Mouse (Mus musculus) midbrain, embryonic 11.5 days (tissue): ENCODE results near the gene Olfr1258. TPM values are rescaled to one million over a fixed set of nuclear protein-coding genes. Genes with fewer than 3 reads are reported as not detected.
"Not testable (repeated sequence)": the region's sequence is repeated elsewhere in the genome, so short reads cannot be mapped to it uniquely, and the experiment has no call there.

ENCODE experiments used
- ATAC-seq: fragments of 200-750 bp; cut with Nextera tagmentation; 2 replicates; pipeline ENCODE4 v1.8.0; 2017; ENCODE audit warnings: moderate TSS enrichment, moderate library complexity; ENCODE audit not compliant: low FRiP score
- DNase-seq: peaks from one replicate; pipeline ENCODE4 v3.0.0; 2015; ENCODE audit warnings: low spot score; ENCODE audit errors: missing footprints
- H3K27ac ChIP-seq: fragments of 300-500 bp; sonication (generic); 2 replicates; pipeline ENCODE4 v1.5.1; 2014; ENCODE audit warnings: low read depth, low read length
- H3K27me3 ChIP-seq: fragments of 300-500 bp; sonication (generic); 2 replicates; pipeline ENCODE4 v1.6.1; 2014; ENCODE audit warnings: mild to moderate bottlenecking, low read length, moderate library complexity, mixed read lengths; ENCODE audit not compliant: control insufficient read depth, insufficient read depth
- H3K36me3 ChIP-seq: fragments of 300-500 bp; sonication (generic); 2 replicates; pipeline ENCODE4 v1.6.1; 2014; ENCODE audit warnings: mild to moderate bottlenecking, low read length, moderate library complexity, mixed read lengths; ENCODE audit not compliant: control insufficient read depth, insufficient read depth
- H3K4me1 ChIP-seq: fragments of 300-500 bp; sonication (generic); 2 replicates; pipeline ENCODE4 v1.6.1; 2014; ENCODE audit warnings: low read length; ENCODE audit not compliant: control insufficient read depth, insufficient read depth
- H3K4me2 ChIP-seq: fragments of 300-500 bp; sonication (generic); 2 replicates; pipeline ENCODE4 v1.6.1; 2014; ENCODE audit warnings: mild to moderate bottlenecking, moderate library complexity
- H3K4me3 ChIP-seq: fragments of 300-500 bp; sonication (generic); 2 replicates; pipeline ENCODE4 v1.5.1; 2014; ENCODE audit warnings: low read depth, low read length
- H3K9ac ChIP-seq: fragments of 300-500 bp; sonication (generic); 2 replicates; pipeline ENCODE4 v1.6.1; 2014; ENCODE audit warnings: low read length
- H3K9me3 ChIP-seq: fragments of 300-500 bp; sonication (generic); 2 replicates; pipeline ENCODE4 v1.6.1; 2016; ENCODE audit warnings: low read length; ENCODE audit not compliant: control insufficient read depth
- whole genome bisulfite sequencing: fragments of 180-500 bp; shearing (Covaris S2); extraction: QIAGEN DNeasy Blood & Tissue Kit; methylation state at CpG from one replicate; pipeline ENCODE4 v1.1.7; 2014; 5-methylcytosine and 5-hydroxymethylcytosine counted together
- polyA plus RNA-seq: library from polyadenylated mRNA; unstranded; fragments of >200 nt; fragmentation: Nextera tagmentation; extraction: Ambion mirVana; gene quantifications from 2 replicates; pipeline ENCODE4 v1.2.1, GENCODE M21; 2014

Gene Olfr1258
- polyA plus RNA-seq, result not detected in 2 replicates

- Histone ChIP-seq H3K27ac (no peak within 1 kb of the TSS), H3K4me3 (no peak within 1 kb of the TSS), H3K36me3 (no peaks in the 10 kb centered on the region), H3K4me2 (no peak within 1 kb of the TSS), H3K9ac (no peak within 1 kb of the TSS), H3K27me3 (no peaks in the 10 kb centered on the region), H3K4me1 (no peaks in the 10 kb centered on the region), H3K9me3 (no peaks in the 10 kb centered on the region)
- ATAC-seq, result no peak
- DNase-seq, result no peak
These were observed at the start of gene Olfr1258 for GRCm38 (mm10) chr2:89927009-89927408. Gene Olfr1258 (plus strand): TSS chr2:89927309.

GRCm38 (mm10) chr2:89878137-89878536, 49.0 kb upstream of the Olfr1258 start, which contains the start of gene Olfr1257:
Gene Olfr1257 (plus strand): TSS chr2:89878437.
- DNase-seq, result no peak
- ATAC-seq, result no peak
- no peak within 1 kb of the TSS for H3K4me2 ChIP-seq
- no peak within 1 kb of the TSS for H3K9ac ChIP-seq
- H3K27ac ChIP-seq, result no peak within 1 kb of the TSS
- H3K4me1 ChIP-seq, result no peaks in the 10 kb centered on the region
- H3K4me3 ChIP-seq, result no peak within 1 kb of the TSS
- 89% methylated on average over 1 of the region's 1 CpGs for WGBS
- no peaks in the 10 kb centered on the region for H3K27me3 ChIP-seq
- H3K36me3 ChIP-seq, result no peaks in the 10 kb centered on the region
- no peaks in the 10 kb centered on the region for H3K9me3 ChIP-seq

GRCm38 (mm10) chr2:89912616-89913015, 14.5 kb upstream of the Olfr1258 start:
- not testable (repeated sequence) for H3K27me3 ChIP-seq, H3K4me2 ChIP-seq, DNase-seq, H3K9ac ChIP-seq, ATAC-seq, H3K9me3 ChIP-seq, H3K36me3 ChIP-seq, H3K27ac ChIP-seq, H3K4me1 ChIP-seq, H3K4me3 ChIP-seq
- WGBS, result 90% methylated on average over 9 of the region's 9 CpGs

GRCm38 (mm10) chr2:89948564-89948963, 21.5 kb downstream of the Olfr1258 start, which contains the start of gene Olfr1259:
Gene Olfr1259 (minus strand): TSS chr2:89948664.
- no peak within 1 kb of the TSS for H3K27ac ChIP-seq
- DNase-seq (no peak), ATAC-seq (no peak)
- H3K9ac ChIP-seq, result no peak within 1 kb of the TSS
- no peaks in the 10 kb centered on the region for H3K36me3 ChIP-seq
- no peak within 1 kb of the TSS for H3K4me3 ChIP-seq
- WGBS, result 88% methylated on average over 5 of the region's 5 CpGs
- no peaks in the 10 kb centered on the region for H3K27me3 ChIP-seq
- H3K9me3 ChIP-seq, result no peaks in the 10 kb centered on the region
- no peaks in the 10 kb centered on the region for H3K4me1 ChIP-seq
- no peak within 1 kb of the TSS for H3K4me2 ChIP-seq

- Histone ChIP-seq H3K27me3 (no peaks in the 10 kb centered on the region), H3K9me3 (no peaks in the 10 kb centered on the region), H3K4me1 (no peaks in the 10 kb centered on the region), H3K9ac (no peak within 1 kb of the TSS), H3K27ac (no peak within 1 kb of the TSS), H3K36me3 (no peaks in the 10 kb centered on the region), H3K4me2 (no peak within 1 kb of the TSS), H3K4me3 (no peak within 1 kb of the TSS)
- DNase-seq (no peak), ATAC-seq (no peak)
- 77% methylated on average over 2 of the region's 2 CpGs for whole genome bisulfite sequencing
These were observed 47.1 kb downstream of the Olfr1258 start, which contains the start of gene Olfr1260 for GRCm38 (mm10) chr2:89974184-89974583. Gene Olfr1260 (plus strand): TSS chr2:89974340.

- ATAC-seq (no peak), DNase-seq (no peak)
- no peaks in the 10 kb centered on the region for H3K9me3 ChIP-seq
- no peak overlapping the region for H3K9ac ChIP-seq
- H3K27me3 ChIP-seq, result no peaks in the 10 kb centered on the region
- no peaks in the 10 kb centered on the region for H3K36me3 ChIP-seq
- WGBS, result 87% methylated on average over 2 of the region's 2 CpGs
- H3K4me2 ChIP-seq, result no peak overlapping the region
- H3K4me3 ChIP-seq, result no peak overlapping the region
- H3K4me1 ChIP-seq, result no peaks in the 10 kb centered on the region
- no peak overlapping the region for H3K27ac ChIP-seq
These were observed 50.6 kb downstream of the Olfr1258 start for GRCm38 (mm10) chr2:89977709-89978108.

Other genes starting within 250 kb of the Olfr1258 start
- not detected in 2 replicates for gene Olfr1252, start 202.3 kb upstream of the Olfr1258 start, polyA plus RNA-seq
- gene Olfr1253, start 170.2 kb upstream of the Olfr1258 start, polyA plus RNA-seq, result not detected in 2 replicates
- not detected in 2 replicates for gene Olfr1254, start 133.7 kb upstream of the Olfr1258 start, polyA plus RNA-seq
- not detected in 2 replicates for gene Olfr1255, start 115.3 kb upstream of the Olfr1258 start, polyA plus RNA-seq
- gene Olfr1256, start 85.8 kb upstream of the Olfr1258 start, polyA plus RNA-seq, result not detected in 2 replicates
- gene Olfr48, start 79.1 kb upstream of the Olfr1258 start, polyA plus RNA-seq, result not detected in 2 replicates
- not detected in 2 replicates for gene Olfr1257, start 48.9 kb upstream of the Olfr1258 start, polyA plus RNA-seq
- not detected in 2 replicates for gene Olfr1259, start 21.4 kb downstream of the Olfr1258 start, polyA plus RNA-seq
- gene Olfr1260, start 47.0 kb downstream of the Olfr1258 start, polyA plus RNA-seq, result not detected in 2 replicates
- gene Olfr1261, start 63.9 kb downstream of the Olfr1258 start, polyA plus RNA-seq, result not detected in 2 replicates
- gene Olfr1262, start 72.8 kb downstream of the Olfr1258 start, polyA plus RNA-seq, result not detected in 2 replicates
- gene Olfr1263, start 84.8 kb downstream of the Olfr1258 start, polyA plus RNA-seq, result not detected in 2 replicates
- not detected in 2 replicates for gene Olfr1264, start 98.3 kb downstream of the Olfr1258 start, polyA plus RNA-seq
- gene Olfr1265, start 108.0 kb downstream of the Olfr1258 start, polyA plus RNA-seq, result not detected in 2 replicates
- gene Olfr140, start 136.3 kb downstream of the Olfr1258 start, polyA plus RNA-seq, result not detected in 2 replicates
- gene Olfr1269, start 194.1 kb downstream of the Olfr1258 start, polyA plus RNA-seq, result not detected in 2 replicates
- gene Olfr32, start 215.0 kb downstream of the Olfr1258 start, polyA plus RNA-seq, result not detected in 2 replicates
- gene Olfr1270, start 225.8 kb downstream of the Olfr1258 start, polyA plus RNA-seq, result not detected in 2 replicates